Mouse (Mus musculus): ENCODE measurements around the gene Ccl1. TPM values are rescaled to one million over a fixed set of nuclear protein-coding genes. Genes with fewer than 3 reads are reported as not detected.

Ccl1 gene
- not detected in 2 replicates for polyA plus RNA-seq (2014; fragmentation: Nextera tagmentation; extraction: Ambion mirVana)

- Histone ChIP-seq H3K9ac (ENCODE audit: low read depth, low read length) (no peak within 1 kb of the TSS), H3K36me3 (ENCODE audit: control insufficient read depth, insufficient read depth, low read length) (no peaks in the 10 kb centered on the region), H3K4me1 (ENCODE audit: control insufficient read depth, insufficient read depth, low read length) (no peaks in the 10 kb centered on the region), H3K4me3 (ENCODE audit: low read depth, low read length) (no peak within 1 kb of the TSS), H3K4me2 (ENCODE audit: low read depth, low read length) (no peak within 1 kb of the TSS), H3K27me3 (replicated peaks; ENCODE audit: control insufficient read depth, insufficient read depth, low read length) (no peaks in the 10 kb centered on the region), H3K9me3 (ENCODE audit: control insufficient read depth, low read length) (no peaks in the 10 kb centered on the region), H3K27ac (replicated peaks; ENCODE audit: low read depth, low read length) (no peak within 1 kb of the TSS)
- 70% methylated on average over 4 of the region's 4 CpGs for WGBS
- DNase-seq (ENCODE audit: low spot score): no peak
- ATAC-seq (ENCODE audit: low read depth): no peak
These were observed at the start of gene Ccl1 for GRCm38 (mm10) chr11:82305590-82305989. TSS of gene Ccl1 (minus strand) at chr11:82305690.

GRCm38 (mm10) chr11:82351039-82351438 is 45.5 kb upstream of the Ccl1 start:
- Histone ChIP-seq H3K4me3 (ENCODE audit: low read depth, low read length) (no peak overlapping the region), H3K4me2 (ENCODE audit: low read depth, low read length) (no peak overlapping the region), H3K27me3 (replicated peaks; ENCODE audit: control insufficient read depth, insufficient read depth, low read length) (no peaks in the 10 kb centered on the region), H3K4me1 (ENCODE audit: control insufficient read depth, insufficient read depth, low read length) (no peaks in the 10 kb centered on the region), H3K36me3 (ENCODE audit: control insufficient read depth, insufficient read depth, low read length) (no peaks in the 10 kb centered on the region), H3K9me3 (ENCODE audit: control insufficient read depth, low read length) (no peaks in the 10 kb centered on the region), H3K27ac (replicated peaks; ENCODE audit: low read depth, low read length) (no peak overlapping the region), H3K9ac (ENCODE audit: low read depth, low read length) (no peak overlapping the region)
- WGBS: 81% methylated on average over 10 of the region's 10 CpGs
- DNase-seq (ENCODE audit: low spot score): no peak
- ATAC-seq (ENCODE audit: low read depth): no peak

- WGBS: 67% methylated on average over 2 of the region's 2 CpGs
- H3K9me3 ChIP-seq (ENCODE audit: control insufficient read depth, low read length): no peaks in the 10 kb centered on the region
- no peak overlapping the region for H3K4me3 ChIP-seq (ENCODE audit: low read depth, low read length)
- H3K4me2 ChIP-seq (ENCODE audit: low read depth, low read length): no peak overlapping the region
- DNase-seq (ENCODE audit: low spot score): no peak
- no peaks in the 10 kb centered on the region for H3K27me3 ChIP-seq (replicated peaks; ENCODE audit: control insufficient read depth, insufficient read depth, low read length)
- H3K27ac ChIP-seq (replicated peaks; ENCODE audit: low read depth, low read length): no peak overlapping the region
- no peak for ATAC-seq (ENCODE audit: low read depth)
- no peak overlapping the region for H3K9ac ChIP-seq (ENCODE audit: low read depth, low read length)
- no peaks in the 10 kb centered on the region for H3K4me1 ChIP-seq (ENCODE audit: control insufficient read depth, insufficient read depth, low read length)
- no peaks in the 10 kb centered on the region for H3K36me3 ChIP-seq (ENCODE audit: control insufficient read depth, insufficient read depth, low read length)
These were observed 35.4 kb upstream of the Ccl1 start for GRCm38 (mm10) chr11:82340900-82341299.

GRCm38 (mm10) chr11:82340416-82340815 is 34.9 kb upstream of the Ccl1 start:
- 49% methylated on average over 6 of the region's 6 CpGs for WGBS
- H3K27me3 ChIP-seq (replicated peaks; ENCODE audit: control insufficient read depth, insufficient read depth, low read length): no peaks in the 10 kb centered on the region
- H3K9me3 ChIP-seq (ENCODE audit: control insufficient read depth, low read length): no peaks in the 10 kb centered on the region
- H3K27ac ChIP-seq (replicated peaks; ENCODE audit: low read depth, low read length): no peak overlapping the region
- H3K36me3 ChIP-seq (ENCODE audit: control insufficient read depth, insufficient read depth, low read length): no peaks in the 10 kb centered on the region
- no peak overlapping the region for H3K9ac ChIP-seq (ENCODE audit: low read depth, low read length)
- no peaks in the 10 kb centered on the region for H3K4me1 ChIP-seq (ENCODE audit: control insufficient read depth, insufficient read depth, low read length)
- H3K4me2 ChIP-seq (ENCODE audit: low read depth, low read length): no peak overlapping the region
- ATAC-seq (ENCODE audit: low read depth): no peak
- H3K4me3 ChIP-seq (ENCODE audit: low read depth, low read length): no peak overlapping the region
- DNase-seq (ENCODE audit: low spot score): no peak

- H3K4me2 ChIP-seq (ENCODE audit: low read depth, low read length): no peak overlapping the region
- no peak for DNase-seq (ENCODE audit: low spot score)
- ATAC-seq (ENCODE audit: low read depth): no peak
- H3K4me1 ChIP-seq (ENCODE audit: control insufficient read depth, insufficient read depth, low read length): no peaks in the 10 kb centered on the region
- H3K9me3 ChIP-seq (ENCODE audit: control insufficient read depth, low read length): no peaks in the 10 kb centered on the region
- no peak overlapping the region for H3K4me3 ChIP-seq (ENCODE audit: low read depth, low read length)
- H3K27ac ChIP-seq (replicated peaks; ENCODE audit: low read depth, low read length): no peak overlapping the region
- H3K27me3 ChIP-seq (replicated peaks; ENCODE audit: control insufficient read depth, insufficient read depth, low read length): no peaks in the 10 kb centered on the region
- no peak overlapping the region for H3K9ac ChIP-seq (ENCODE audit: low read depth, low read length)
- H3K36me3 ChIP-seq (ENCODE audit: control insufficient read depth, insufficient read depth, low read length): no peaks in the 10 kb centered on the region
- WGBS: 40% methylated on average over 7 of the region's 7 CpGs
These were observed 34.5 kb upstream of the Ccl1 start for GRCm38 (mm10) chr11:82339921-82340401.

GRCm38 (mm10) chr11:82313153-82313552 is 7.7 kb upstream of the Ccl1 start:
- no peaks in the 10 kb centered on the region for H3K27me3 ChIP-seq (replicated peaks; ENCODE audit: control insufficient read depth, insufficient read depth, low read length)
- no peak overlapping the region for H3K9ac ChIP-seq (ENCODE audit: low read depth, low read length)
- H3K27ac ChIP-seq (replicated peaks; ENCODE audit: low read depth, low read length): no peak overlapping the region
- H3K9me3 ChIP-seq (ENCODE audit: control insufficient read depth, low read length): no peaks in the 10 kb centered on the region
- H3K4me2 ChIP-seq (ENCODE audit: low read depth, low read length): no peak overlapping the region
- WGBS: 34% methylated on average over 7 of the region's 7 CpGs
- H3K36me3 ChIP-seq (ENCODE audit: control insufficient read depth, insufficient read depth, low read length): no peaks in the 10 kb centered on the region
- no peak overlapping the region for H3K4me3 ChIP-seq (ENCODE audit: low read depth, low read length)
- no peaks in the 10 kb centered on the region for H3K4me1 ChIP-seq (ENCODE audit: control insufficient read depth, insufficient read depth, low read length)
- no peak for ATAC-seq (ENCODE audit: low read depth)
- peak; percentile 30 for DNase-seq (ENCODE audit: low spot score)

- no peak for DNase-seq (ENCODE audit: low spot score)
- H3K9ac ChIP-seq (ENCODE audit: low read depth, low read length): no peak overlapping the region
- H3K27me3 ChIP-seq (replicated peaks; ENCODE audit: control insufficient read depth, insufficient read depth, low read length): no peaks in the 10 kb centered on the region
- no peak for ATAC-seq (ENCODE audit: low read depth)
- H3K4me2 ChIP-seq (ENCODE audit: low read depth, low read length): no peak overlapping the region
- H3K4me3 ChIP-seq (ENCODE audit: low read depth, low read length): no peak overlapping the region
- 18% methylated on average over 11 of the region's 12 CpGs for WGBS
- H3K9me3 ChIP-seq (ENCODE audit: control insufficient read depth, low read length): no peaks in the 10 kb centered on the region
- H3K36me3 ChIP-seq (ENCODE audit: control insufficient read depth, insufficient read depth, low read length): no peaks in the 10 kb centered on the region
- no peaks in the 10 kb centered on the region for H3K4me1 ChIP-seq (ENCODE audit: control insufficient read depth, insufficient read depth, low read length)
- no peak overlapping the region for H3K27ac ChIP-seq (replicated peaks; ENCODE audit: low read depth, low read length)
These were observed 5.0 kb upstream of the Ccl1 start for GRCm38 (mm10) chr11:82310336-82311045.

GRCm38 (mm10) chr11:82297895-82298294 is 7.6 kb downstream of the Ccl1 start:
- DNase-seq (ENCODE audit: low spot score) (no peak), ATAC-seq (ENCODE audit: low read depth) (no peak)
- Histone ChIP-seq H3K4me2 (ENCODE audit: low read depth, low read length) (no peak overlapping the region), H3K4me1 (ENCODE audit: control insufficient read depth, insufficient read depth, low read length) (no peaks in the 10 kb centered on the region), H3K36me3 (ENCODE audit: control insufficient read depth, insufficient read depth, low read length) (no peaks in the 10 kb centered on the region), H3K27ac (replicated peaks; ENCODE audit: low read depth, low read length) (no peak overlapping the region), H3K9ac (ENCODE audit: low read depth, low read length) (no peak overlapping the region), H3K9me3 (ENCODE audit: control insufficient read depth, low read length) (no peaks in the 10 kb centered on the region), H3K4me3 (ENCODE audit: low read depth, low read length) (no peak overlapping the region), H3K27me3 (replicated peaks; ENCODE audit: control insufficient read depth, insufficient read depth, low read length) (no peaks in the 10 kb centered on the region)
- WGBS: 71% methylated on average over 4 of the region's 4 CpGs

GRCm38 (mm10) chr11:82290841-82291240 is 14.6 kb downstream of the Ccl1 start:
- Histone ChIP-seq H3K4me3 (ENCODE audit: low read depth, low read length) (no peak overlapping the region), H3K9me3 (ENCODE audit: control insufficient read depth, low read length) (no peaks in the 10 kb centered on the region), H3K9ac (ENCODE audit: low read depth, low read length) (no peak overlapping the region), H3K27me3 (replicated peaks; ENCODE audit: control insufficient read depth, insufficient read depth, low read length) (no peaks in the 10 kb centered on the region), H3K36me3 (ENCODE audit: control insufficient read depth, insufficient read depth, low read length) (no peaks in the 10 kb centered on the region), H3K4me2 (ENCODE audit: low read depth, low read length) (no peak overlapping the region), H3K27ac (replicated peaks; ENCODE audit: low read depth, low read length) (no peak overlapping the region), H3K4me1 (ENCODE audit: control insufficient read depth, insufficient read depth, low read length) (no peaks in the 10 kb centered on the region)
- peak; percentile 14 for DNase-seq (ENCODE audit: low spot score)
- ATAC-seq (ENCODE audit: low read depth): no peak
